Mouse (Mus musculus) G1E-ER4 (cell line): Measurements from ENCODE around the gene Dennd1a. TPM values are rescaled to one million over a fixed set of nuclear protein-coding genes. Genes with fewer than 3 reads are reported as not detected.

Source experiments
- GATA1 ChIP-seq: IDR thresholded peaks from one replicate; pipeline ENCODE4 v1.8.0; 2012; ENCODE audit warnings: low read length, inconsistent platforms
- polyA plus RNA-seq: library from polyadenylated mRNA; stranded (reverse); fragments of >175 nt; gene quantifications from 2 replicates; pipeline ENCODE4 v1.2.3, GENCODE M21; 2012

Gene Dennd1a
- polyA plus RNA-seq, 1 experiment = 55.0 TPM

- no peak for TF ChIP-seq GATA1
These were observed 175.4 kb downstream of the Dennd1a start for GRCm38 (mm10) chr2:38111655-38112351.

GRCm38 (mm10) chr2:38108586-38108985 lies 178.6 kb downstream of the Dennd1a start:
- no peak for TF ChIP-seq GATA1

- TF ChIP-seq GATA1 = no peak
These were observed 184.5 kb downstream of the Dennd1a start for GRCm38 (mm10) chr2:38102674-38103073.

DNA sequence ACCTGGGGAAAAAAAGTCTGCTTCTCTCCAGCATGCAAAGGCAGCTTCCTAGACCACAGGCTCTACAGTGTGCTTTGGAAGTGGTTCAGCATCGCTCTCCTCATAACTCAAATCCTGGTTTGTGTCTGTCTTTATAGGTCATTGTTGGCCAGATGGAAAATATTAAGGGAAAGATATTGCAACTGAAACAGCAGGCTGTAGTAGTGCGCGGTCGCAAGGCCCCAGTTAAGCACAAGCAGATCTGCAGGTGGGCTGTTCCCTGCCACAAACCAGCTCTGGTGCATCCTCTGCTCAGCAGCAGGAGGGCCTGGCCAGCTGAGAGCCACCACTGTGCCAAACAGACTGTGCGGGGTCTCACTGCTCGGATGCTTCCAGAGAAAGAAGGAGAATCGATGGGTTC lies 186.9 kb downstream of the Dennd1a start:
- TF ChIP-seq GATA1 = no peak

GRCm38 (mm10) chr2:38099120-38099773 lies 187.9 kb downstream of the Dennd1a start:
- no peak for TF ChIP-seq GATA1

DNA sequence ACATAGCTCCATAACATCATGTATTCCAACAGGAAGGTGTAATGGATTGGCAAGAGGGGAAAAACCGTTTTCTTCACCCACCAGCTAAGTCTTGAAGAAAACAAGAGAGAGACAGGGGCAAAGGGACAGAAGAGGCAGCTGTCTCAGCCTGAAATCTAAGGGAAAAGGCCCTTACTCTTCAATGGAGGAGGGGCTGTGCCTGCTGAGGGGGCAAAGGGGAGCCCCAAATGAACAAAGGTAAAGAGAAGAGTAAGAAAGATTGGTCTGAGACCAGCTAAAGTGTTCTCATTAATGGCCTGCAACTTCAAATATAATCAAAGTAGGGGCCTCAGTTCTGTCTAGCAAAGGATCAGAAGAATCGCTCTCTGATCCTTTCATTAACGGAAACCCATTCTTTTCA lies 189.7 kb downstream of the Dennd1a start:
- no peak for TF ChIP-seq GATA1

DNA sequence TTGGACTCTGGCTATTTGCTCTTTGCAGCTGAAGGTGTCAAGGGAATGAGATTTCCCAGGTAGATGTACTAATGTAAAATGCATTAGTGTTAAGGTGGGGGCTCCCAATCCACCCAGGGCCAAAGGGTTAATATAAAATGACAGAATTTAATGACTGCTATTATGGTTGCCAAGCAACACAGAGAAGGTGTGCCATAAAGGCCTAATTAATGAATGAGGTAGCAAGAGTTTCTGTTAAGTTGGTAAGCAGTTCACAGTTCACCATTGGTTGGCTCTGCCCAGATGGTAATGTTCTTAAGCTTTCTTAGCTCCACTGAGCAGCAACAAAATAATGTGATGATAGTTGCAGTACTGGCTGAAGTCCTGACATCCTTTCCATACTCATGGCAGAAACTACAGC lies 190.9 kb downstream of the Dennd1a start:
- no peak for TF ChIP-seq GATA1

GRCm38 (mm10) chr2:38094380-38095163 lies 192.6 kb downstream of the Dennd1a start:
- TF ChIP-seq GATA1 = no peak

GRCm38 (mm10) chr2:38093968-38094367 lies 193.2 kb downstream of the Dennd1a start:
- no peak for TF ChIP-seq GATA1

DNA sequence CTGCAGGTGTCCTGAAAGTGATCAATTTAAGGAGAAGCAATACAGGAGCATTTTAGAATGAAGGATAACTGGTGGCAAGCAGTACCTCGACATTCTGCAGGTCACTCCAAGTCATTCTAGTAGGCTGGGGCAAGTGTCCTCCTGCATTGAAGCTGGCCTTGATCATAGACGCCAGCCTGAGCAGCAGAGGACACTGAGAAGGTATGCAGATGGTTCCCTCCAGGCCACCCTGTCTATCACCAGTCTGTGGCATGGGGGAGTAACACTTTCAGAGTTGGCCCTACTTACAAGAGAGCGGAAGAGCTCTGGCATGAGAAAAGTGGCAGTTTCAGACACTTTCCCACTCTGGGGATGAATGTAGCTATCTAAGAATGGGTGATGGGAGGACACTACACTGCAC lies 193.9 kb downstream of the Dennd1a start:
- no peak for TF ChIP-seq GATA1

DNA sequence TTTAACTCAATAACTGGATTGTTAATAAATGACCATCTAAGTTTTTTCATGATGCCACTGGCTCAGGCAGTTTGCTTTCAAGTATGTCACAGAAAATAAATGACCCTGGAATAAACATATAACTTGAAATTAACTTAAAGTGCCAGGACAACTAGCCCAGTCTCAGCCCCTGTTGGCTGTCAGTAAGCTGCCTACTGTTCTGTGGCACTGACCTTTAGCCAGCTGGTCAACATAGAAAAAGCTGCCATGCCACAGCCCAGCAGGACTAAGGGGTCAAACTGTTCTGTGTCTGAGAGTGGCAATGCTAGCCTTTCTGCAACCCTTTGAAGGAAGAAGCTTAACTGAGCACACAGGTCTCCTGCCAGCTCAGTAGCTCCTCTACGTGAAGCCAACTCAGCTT lies 198.8 kb downstream of the Dennd1a start:
- TF ChIP-seq GATA1 = no peak

DNA sequence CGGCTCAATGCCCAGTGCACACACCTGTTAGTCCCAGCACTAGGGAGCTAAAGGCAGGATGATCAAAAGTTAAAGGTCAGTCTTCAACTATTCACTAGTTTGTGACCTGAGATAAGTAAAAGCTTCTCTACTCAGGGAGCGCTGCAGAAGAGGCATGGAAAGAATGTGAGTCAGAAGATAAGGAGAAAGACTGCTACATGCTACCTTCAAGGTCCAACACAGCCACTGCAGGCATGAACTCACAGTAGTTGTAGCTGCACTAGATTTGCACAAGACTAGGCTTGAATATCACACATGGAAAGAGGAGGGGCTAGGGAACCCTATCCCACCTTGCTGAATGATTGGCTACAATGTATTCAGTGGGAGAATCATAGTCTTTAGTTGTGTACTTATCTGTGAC lies 202.1 kb downstream of the Dennd1a start:
- no peak for TF ChIP-seq GATA1

DNA sequence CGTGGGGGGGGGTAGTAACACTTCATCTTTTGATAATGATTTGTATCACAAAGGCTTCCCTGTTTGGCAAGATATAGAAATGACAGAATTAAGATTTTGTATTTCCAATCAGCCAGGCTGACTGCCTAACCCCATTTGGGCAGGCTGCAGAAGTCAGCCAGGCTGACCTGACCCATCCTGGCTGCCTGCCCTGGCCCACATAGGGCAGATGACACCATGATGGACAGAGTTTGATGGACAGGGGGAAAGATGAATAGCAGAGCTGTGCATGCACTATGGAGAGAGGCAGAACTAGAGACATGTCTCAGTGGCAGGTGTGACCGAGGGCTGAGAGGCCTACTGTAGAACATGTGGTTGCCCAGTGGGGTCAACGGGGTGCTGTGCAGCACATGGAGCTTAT lies 203.9 kb downstream of the Dennd1a start:
- TF ChIP-seq GATA1 = no peak

GRCm38 (mm10) chr2:38074495-38074894 lies 212.7 kb downstream of the Dennd1a start:
- TF ChIP-seq GATA1 = no peak

DNA sequence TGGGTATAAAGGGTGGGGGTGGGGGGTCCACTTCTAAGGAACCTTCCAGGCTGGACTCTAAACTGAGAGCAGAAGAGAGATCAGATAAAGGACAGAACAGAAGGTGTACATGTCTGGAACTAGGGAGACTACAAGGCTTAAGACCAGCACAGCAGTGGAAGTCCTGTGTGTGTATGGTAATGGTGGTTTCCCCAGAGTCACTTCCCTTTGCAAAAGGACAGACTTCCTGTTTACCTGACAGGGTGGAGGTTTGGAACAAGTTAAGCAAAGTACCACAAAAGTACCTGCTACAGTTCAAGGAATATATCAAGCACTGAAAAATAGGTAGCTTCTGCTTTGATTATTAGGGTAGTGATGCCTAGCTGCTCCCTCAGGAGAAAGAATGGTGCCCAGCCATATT lies 215.1 kb downstream of the Dennd1a start:
- no peak for TF ChIP-seq GATA1

- TF ChIP-seq GATA1 = no peak
These were observed 219.0 kb downstream of the Dennd1a start for GRCm38 (mm10) chr2:38068171-38068572.
